Mouse (Mus musculus) kidney, postnatal 36 days (tissue): ENCODE measurements around the gene Adipoq.
"Not testable (repeated sequence)": the region's sequence is repeated elsewhere in the genome, so short reads cannot be mapped to it uniquely, and the experiment has no call there.

Experiments used
- DNase-seq, 2 experiments: peaks; one replicate each; pipeline ENCODE4 v3.0.0; 2021 to 2022; ENCODE audit warnings: mixed read lengths in 2 of 2

Gene Adipoq

DNA sequence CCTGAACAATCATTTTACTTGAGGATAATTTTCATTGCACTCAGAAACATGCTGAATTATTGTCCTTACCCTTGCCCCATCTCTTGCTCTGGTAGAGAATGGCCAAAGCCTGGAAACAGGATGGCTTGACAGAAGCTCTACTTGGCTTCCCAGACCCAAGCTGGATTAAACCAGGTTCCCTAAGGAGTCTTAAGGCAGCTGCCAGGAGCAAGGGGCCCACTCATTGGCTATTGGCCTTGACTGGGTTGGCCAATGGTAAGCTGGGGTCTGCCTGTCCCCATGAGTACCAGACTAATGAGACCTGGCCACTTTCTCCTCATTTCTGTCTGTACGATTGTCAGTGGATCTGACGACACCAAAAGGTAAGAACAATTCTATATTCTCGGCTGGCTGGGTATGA, at the start of gene Adipoq:
Gene Adipoq, plus strand, starts transcription at position 257 of the 400 bp plus-strand sequence.
- DNase-seq = no peak

- DNase-seq = not testable (repeated sequence)
These were observed 49.5 kb upstream of the Adipoq start for GRCm38 (mm10) chr16:23096886-23097285.

DNA sequence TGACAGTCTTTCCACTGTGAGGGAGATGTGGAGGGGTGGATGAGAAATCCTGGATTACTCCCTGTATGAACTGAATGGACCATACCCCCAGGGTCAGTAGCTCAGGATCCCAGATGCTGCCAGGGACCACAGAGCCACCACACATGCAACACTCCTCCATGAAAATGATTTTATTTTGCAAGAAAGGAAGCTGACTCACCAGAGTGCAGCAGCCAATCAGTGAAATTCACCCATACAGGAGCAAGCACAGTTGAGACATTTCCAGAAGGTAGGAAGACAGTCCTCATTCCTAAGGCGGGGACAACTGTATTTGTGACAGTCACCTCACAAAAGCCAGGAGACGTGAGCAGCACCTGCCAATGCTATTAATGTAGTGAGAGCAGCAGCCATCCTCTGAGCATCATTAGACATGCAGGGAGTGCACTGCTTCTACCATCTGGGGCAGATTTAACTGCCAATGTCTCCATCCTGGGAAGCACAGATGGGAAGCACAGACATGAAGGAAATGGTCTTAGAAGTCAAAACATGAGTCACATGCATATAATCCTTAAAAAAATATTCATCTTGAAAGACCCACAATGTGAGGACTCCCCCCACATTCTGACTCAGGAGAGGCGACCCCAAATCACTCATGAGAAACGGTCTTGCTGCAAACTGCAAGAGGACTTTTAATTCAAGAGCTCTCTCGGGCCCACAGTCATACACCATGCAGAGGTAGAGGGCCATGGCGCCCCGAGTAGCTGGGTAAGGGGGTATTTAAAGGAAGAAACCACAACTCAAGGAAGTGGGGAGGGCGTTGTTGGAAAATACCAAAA, 48.8 kb upstream of the Adipoq start:
- not testable (repeated sequence) for DNase-seq

DNA sequence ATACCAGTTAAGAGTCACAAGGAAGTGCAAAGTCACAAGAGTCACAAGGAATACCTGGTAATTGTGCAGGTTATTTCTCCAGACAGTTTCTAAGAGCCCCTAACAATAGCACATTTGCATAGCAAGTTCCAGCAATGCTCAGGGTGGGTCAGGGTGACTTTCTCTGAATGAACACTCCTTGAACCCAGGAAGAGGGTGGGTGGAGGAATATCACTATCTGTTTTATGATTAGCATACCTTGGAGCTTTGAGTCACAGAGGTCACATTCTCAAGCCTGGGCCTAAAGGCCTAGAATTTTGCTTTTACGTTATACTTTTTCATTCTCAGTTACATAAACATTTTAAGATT, 48.3 kb upstream of the Adipoq start:
- not testable (repeated sequence) for DNase-seq

DNA sequence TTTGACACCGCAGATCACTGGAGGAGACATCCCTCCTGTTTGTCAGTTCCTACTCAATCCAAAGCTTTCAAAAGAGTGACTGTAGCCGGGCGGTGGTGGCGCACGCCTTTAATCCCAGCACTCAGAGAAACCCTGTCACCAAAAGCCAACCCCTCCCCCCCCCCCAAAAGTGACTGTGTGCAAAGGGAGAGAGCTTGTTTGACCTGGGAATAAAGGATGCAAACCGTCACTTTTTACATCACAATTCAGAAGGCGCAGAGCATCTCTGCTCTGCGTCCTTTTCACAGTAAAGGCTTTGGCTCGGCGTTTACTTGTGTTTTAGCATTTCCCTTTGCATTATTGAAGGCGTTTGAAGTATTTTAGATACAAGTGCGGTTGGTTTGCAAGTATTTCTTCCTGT, 46.7 kb upstream of the Adipoq start:
- DNase-seq = no peak

- peak in 1 of 2 experiments; percentile 57 for DNase-seq
These were observed 46.2 kb upstream of the Adipoq start for GRCm38 (mm10) chr16:23100099-23100575.

- peak in 1 of 2 experiments; percentile 5 for DNase-seq
These were observed 45.7 kb upstream of the Adipoq start for GRCm38 (mm10) chr16:23100613-23101012.

- no peak for DNase-seq
These were observed 43.8 kb upstream of the Adipoq start for GRCm38 (mm10) chr16:23102340-23103037.

- DNase-seq = peak; percentile 29 to 68
These were observed 43.1 kb upstream of the Adipoq start for GRCm38 (mm10) chr16:23103038-23103745.

DNA sequence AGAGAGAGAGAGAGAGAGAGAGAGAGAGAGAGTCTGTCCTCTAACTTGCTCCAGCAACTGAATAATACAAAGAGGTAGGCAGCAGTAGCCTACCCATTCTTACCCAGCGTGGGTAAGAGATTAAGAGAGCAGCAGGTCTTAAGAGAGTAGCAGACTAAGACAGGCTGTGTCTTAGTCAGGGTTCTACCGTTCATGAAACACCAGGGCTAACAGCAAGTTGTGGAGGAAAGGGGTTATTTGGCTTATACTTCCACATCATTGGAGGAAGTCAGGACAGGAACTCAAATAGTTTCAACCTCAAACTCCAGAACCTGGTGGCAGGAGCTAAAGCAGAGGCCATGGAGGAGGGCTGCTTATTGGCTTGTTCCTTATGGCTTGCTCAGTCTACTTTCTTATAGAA, 42.5 kb upstream of the Adipoq start:
- no peak for DNase-seq

DNA sequence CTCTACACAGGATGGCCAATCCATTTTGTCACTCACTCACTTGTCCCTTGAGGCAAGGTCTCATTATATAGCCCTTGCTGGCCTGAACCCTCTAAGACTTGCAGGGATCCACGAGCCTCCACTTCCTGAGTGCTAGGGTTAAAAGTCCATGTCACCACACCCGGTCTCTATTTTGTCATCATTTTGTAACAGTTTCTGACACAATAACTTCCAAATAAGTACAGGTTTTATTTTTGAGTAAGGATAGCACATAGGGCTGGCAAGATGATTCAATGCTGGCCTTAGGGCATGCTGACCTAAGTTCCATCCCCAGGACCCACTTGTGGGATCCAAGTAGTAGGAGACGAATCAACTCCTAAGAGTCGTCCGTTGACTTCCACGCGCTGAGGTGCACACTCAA, 40.2 kb upstream of the Adipoq start:
- no peak for DNase-seq

GRCm38 (mm10) chr16:23107231-23107942, 38.9 kb upstream of the Adipoq start, which contains the start of gene Eif4a2:
TSS of gene Eif4a2 (plus strand) at chr16:23107444.
- peak; percentile 92 to 96 for DNase-seq

DNA sequence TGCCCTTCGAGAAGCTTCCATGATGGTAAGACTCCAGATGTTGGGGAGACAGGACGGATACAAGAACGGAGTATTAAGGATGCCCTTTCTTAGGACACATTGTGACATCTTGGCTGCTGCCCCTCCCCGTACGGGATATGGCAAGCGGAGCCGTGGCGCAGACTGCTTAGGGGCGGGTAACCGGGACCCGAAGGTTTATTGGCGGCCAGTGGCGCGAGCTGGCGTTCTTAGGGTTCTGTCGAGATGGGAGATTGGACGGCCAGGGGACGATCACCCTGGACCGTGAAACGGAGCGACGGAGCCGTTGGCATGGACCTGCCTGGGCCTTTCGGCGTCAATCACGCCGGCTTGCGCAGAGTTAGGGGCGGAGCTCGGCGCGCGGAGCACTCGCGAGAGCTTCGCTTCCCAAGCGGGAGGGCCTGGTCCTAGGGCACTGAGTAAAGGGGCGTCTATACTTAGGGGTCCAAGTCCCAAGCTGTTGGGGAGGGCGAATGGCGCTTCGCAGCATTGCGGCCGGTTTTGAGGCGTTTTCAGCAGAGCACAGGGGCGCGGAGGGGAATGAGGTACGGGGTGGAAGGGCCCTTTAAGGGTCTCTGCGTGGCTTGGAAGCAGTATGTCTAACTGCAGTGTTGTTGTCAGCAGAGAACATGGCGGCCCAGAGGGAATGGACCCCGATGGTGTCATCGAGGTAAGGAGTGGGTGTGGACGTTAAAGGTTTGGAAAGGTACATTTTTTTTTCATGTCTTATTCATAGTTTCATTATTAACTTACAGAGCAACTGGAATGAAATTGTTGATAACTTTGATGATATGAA, 38.2 kb upstream of the Adipoq start:
- peak; percentile 82 to 91 for DNase-seq

DNA sequence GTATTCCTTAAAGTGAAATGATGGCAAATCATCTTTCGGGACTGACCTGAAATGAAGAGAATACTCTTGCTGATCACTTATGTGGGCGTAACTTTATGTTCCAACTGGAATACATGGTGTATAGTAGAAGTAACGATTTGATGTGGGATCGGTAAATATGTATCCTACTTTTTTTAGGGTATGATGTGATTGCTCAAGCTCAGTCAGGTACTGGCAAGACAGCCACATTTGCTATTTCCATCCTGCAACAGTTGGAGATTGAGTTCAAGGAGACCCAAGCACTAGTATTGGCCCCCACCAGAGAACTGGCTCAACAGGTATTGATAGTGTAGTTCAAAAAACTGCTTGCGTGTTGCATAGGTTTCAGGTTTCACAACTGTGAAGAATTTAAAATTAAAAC, 37.4 kb upstream of the Adipoq start:
- no peak for DNase-seq

DNA sequence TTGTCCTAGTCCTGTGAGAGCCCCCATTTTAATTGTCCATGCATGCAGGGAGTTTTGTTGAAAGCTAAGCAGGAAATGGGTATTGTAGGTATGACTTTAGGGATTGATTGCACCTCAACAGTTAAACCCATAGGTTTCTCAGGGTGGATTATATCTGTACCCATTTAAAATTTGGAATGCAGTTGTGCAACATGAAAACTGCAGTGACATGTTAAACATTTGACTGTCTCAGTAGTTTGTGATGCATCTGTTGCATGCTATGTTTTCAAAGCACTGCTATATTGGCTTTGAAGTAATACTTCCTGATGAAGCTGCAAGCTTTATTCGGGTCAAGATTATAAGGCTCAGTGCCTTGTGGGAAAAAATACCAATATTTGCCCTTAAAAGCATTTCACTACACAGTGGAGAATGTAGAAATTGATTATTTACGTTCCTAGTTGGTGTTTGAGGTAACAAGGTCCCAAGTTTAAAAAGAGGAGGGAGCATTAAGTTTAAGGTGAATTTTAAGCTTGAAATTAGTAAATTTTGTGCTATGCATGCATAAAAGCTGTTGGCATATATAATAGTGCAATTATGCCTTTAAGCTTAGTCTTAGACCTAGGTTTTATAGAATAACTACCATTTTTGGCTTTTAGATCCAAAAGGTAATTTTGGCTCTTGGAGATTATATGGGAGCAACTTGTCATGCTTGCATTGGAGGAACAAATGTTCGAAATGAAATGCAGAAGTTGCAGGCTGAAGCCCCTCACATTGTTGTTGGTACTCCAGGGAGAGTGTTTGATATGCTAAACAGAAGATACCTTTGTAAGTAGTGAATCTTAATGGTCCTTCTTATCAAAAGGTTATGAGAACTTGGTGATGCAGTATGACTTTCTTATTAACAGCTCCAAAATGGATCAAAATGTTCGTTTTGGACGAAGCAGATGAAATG, 36.7 kb upstream of the Adipoq start:
- no peak for DNase-seq

- no peak for DNase-seq
These were observed 34.0 kb upstream of the Adipoq start for GRCm38 (mm10) chr16:23112348-23112747.

DNA sequence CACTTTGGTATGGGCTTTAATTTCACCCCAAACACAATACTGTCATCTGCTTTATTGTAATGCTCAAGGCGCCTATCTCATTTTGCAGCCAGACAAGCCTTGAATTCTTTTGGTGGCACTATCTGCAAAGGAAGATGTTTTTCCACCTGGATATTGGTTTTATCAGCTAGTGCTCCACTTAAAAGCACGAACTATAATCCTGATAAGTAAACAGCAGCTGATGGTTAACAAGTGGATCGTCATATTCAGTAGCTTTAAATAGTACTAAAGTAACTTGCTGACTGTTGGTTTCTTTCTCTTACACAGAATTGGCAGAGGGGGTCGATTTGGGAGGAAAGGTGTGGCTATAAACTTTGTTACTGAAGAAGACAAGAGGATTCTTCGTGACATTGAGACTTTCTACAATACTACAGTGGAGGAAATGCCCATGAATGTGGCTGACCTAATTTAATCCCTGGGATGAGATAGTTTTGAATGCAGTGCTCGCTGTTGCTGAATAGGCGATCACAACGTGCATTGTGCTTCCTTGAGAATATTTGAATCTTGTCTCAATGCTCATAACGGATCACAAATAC, 33.4 kb upstream of the Adipoq start:
- DNase-seq = no peak

DNA sequence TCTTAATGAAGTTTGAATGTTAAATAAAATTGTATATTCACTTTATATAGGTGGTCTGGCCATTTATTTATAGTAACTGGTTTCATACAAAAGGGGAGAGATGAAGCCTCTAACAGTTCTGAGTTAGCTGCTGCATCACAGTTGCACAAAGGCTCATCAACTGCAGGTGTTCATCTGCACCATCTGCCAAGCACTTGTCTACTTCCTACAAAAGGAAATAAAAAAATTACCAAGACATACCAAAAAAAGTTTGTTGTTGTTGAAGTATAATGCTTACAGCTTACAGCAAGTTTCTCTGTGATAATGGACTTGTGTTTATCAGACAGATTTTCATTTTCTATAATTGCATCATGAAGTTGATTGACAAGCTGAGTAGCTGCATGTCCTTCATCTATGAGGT, 32.4 kb upstream of the Adipoq start:
- DNase-seq = no peak

DNA sequence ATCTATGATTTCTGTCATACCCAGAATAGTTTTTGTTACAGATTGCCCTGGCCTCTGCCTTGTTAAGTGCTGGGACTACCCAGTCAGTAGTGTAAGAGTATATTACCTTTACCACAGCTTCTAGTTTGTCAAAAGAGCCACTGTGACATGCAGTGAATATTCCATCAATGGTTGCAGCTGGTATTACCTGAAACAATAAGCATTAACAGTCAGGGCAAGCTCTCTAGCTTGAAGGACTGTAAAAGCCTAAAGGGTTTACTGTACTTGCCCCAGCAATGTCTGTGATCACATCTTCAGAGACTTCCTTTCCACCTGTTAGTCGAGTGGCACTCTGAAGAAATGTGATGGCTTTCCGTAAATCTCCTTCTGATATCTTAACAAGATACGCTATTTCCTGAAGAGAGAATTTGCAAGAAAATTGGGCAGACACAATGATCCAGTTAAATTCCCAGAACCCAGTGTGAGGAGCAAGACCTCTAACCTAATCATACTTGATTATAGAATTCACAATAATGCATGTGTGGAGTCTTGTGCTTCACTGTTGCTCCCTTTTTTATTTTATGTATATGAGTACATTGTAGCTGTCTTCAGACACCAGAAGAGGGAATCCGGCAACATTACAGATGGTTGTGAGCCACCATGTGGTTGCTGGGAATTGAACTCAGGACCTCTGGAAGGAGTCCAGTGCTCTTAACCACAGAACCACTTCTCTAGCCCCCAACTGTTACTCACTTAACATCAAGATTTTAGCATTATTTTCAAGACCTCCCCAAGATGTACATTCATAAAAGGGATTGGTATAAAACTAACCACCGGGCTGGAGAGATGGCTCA, 31.8 kb upstream of the Adipoq start:
- no peak for DNase-seq
